Mouse (Mus musculus) cortical plate, adult 2 months (tissue): ENCODE results near the gene Arv1. TPM values are rescaled to one million over a fixed set of nuclear protein-coding genes. Genes with fewer than 3 reads are reported as not detected.

Experiments
- H3K27ac ChIP-seq: fragments of 200-500 bp; 2 replicates; pipeline ENCODE4 v1.5.1; 2012; ENCODE audit warnings: low read length, control low read depth, inconsistent platforms; ENCODE audit not compliant: insufficient read depth
- H3K4me1 ChIP-seq: fragments of 200-500 bp; 2 replicates; pipeline ENCODE4 v1.6.1; 2011; ENCODE audit warnings: low read length; ENCODE audit not compliant: control insufficient read depth, insufficient read depth
- H3K4me3 ChIP-seq: fragments of 200-500 bp; 2 replicates; pipeline ENCODE4 v1.5.1; 2011; ENCODE audit warnings: mild to moderate bottlenecking, low read length, control low read depth; ENCODE audit not compliant: insufficient read depth
- CTCF ChIP-seq: fragments of 200-500 bp; IDR thresholded peaks from 2 replicates; pipeline ENCODE4 v1.5.1; 2011; ENCODE audit warnings: mild to moderate bottlenecking, control low read depth, low read length; ENCODE audit not compliant: insufficient read depth; ENCODE audit errors: extremely low read depth
- POLR2A ChIP-seq: fragments of 200-500 bp; IDR thresholded peaks from 2 replicates; pipeline ENCODE4 v1.6.1; 2011; ENCODE audit warnings: mild to moderate bottlenecking, low read length, control low read depth; ENCODE audit not compliant: insufficient read depth; ENCODE audit errors: extremely low read depth
- polyA plus RNA-seq: library from polyadenylated mRNA; depleted of rRNA; stranded (reverse); fragments of >200 nt; gene quantifications from 2 replicates; pipeline ENCODE4 v1.2.3, GENCODE M21; 2012

Arv1 gene
- polyA plus RNA-seq, 1 experiment, result 18.5 TPM

DNA sequence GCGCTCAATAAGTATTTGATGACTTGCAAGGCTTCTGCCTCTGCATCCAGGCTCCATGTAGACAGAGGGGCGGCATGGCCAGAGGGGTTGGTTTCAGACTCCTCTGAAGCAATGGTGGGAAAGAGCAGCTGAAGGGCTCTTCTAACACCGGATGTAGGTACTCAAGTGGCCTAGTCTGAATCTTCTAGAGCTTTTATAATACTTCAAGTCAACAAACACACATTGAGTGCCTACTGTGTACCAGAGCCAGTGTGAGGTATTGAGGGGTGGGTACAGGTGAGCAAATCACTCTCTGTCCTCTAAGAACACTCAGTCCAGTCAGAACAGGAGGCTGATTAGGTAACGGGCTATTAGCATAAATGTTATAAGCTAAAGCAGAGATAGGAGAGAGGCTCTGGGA, 30.2 kb upstream of the Arv1 start:
- Histone ChIP-seq H3K4me1 (no peaks in the 10 kb centered on the region), H3K4me3 (no peak overlapping the region), H3K27ac (no peak overlapping the region)
- no peak for TF ChIP-seq POLR2A
- no peak for TF ChIP-seq CTCF

GRCm38 (mm10) chr8:124695424-124696100, 26.4 kb upstream of the Arv1 start:
- no peak overlapping the region for H3K4me3 ChIP-seq
- H3K4me1 ChIP-seq, result no peaks in the 10 kb centered on the region

DNA sequence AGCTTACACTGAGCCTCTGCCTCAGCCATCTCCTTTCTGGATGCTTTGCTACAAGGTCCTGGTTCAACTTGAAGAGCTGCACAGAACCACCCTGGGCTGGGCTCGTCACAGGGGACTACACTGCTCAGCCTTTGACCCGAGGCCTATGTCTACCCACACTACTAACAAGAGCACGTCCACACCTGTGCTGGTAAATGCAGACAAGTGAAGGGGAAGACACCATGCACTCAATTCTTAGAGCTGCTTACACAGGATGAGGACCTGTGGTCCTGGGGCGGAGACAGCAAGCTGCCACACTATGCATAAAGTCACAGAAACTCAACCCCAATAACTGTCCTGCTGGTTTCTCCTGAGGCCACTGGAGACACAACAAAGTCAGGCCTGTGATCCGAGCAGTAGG, 21.7 kb upstream of the Arv1 start:
- Histone ChIP-seq H3K4me1 (no peaks in the 10 kb centered on the region), H3K27ac (no peak overlapping the region), H3K4me3 (no peak overlapping the region)
- TF ChIP-seq CTCF (no peak), POLR2A (no peak)

More at GRCm38 (mm10) chr8:124695424-124696100, 26.4 kb upstream of the Arv1 start:
- TF ChIP-seq POLR2A (no peak), CTCF (no peak)
- H3K27ac ChIP-seq, result no peak overlapping the region

- Histone ChIP-seq H3K4me3 (no peak overlapping the region), H3K4me1 (no peaks in the 10 kb centered on the region), H3K27ac (no peak overlapping the region)
- TF ChIP-seq CTCF, result no peak
- no peak for TF ChIP-seq POLR2A
Observed at GRCm38 (mm10) chr8:124701023-124701422, 20.9 kb upstream of the Arv1 start.

DNA sequence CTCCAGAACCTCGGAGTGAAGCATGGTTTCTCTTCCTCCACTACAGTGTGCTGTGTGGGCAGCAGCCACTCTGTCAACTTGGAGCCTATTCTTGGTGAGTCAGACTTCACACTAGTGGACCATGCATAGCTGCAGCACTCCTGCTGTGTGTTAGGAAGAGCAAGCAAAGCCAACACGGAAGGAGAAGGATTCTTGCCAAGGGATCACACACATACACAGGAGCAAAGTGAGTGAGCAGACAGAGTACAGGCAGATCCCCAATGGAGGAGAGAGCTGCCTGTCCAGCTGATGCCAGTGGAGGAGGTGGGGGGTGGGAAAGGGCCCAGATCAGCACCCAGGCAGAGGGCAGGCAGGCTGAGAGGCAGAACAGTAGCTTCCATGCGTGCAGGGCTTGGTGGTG, 19.8 kb upstream of the Arv1 start:
- Histone ChIP-seq H3K4me1 (no peaks in the 10 kb centered on the region), H3K4me3 (no peak overlapping the region), H3K27ac (no peak overlapping the region)
- TF ChIP-seq CTCF (no peak), POLR2A (no peak)

GRCm38 (mm10) chr8:124703526-124703925, 18.4 kb upstream of the Arv1 start:
- Histone ChIP-seq H3K4me1 (no peaks in the 10 kb centered on the region), H3K4me3 (no peak overlapping the region), H3K27ac (no peak overlapping the region)
- TF ChIP-seq CTCF (no peak), POLR2A (no peak)

DNA sequence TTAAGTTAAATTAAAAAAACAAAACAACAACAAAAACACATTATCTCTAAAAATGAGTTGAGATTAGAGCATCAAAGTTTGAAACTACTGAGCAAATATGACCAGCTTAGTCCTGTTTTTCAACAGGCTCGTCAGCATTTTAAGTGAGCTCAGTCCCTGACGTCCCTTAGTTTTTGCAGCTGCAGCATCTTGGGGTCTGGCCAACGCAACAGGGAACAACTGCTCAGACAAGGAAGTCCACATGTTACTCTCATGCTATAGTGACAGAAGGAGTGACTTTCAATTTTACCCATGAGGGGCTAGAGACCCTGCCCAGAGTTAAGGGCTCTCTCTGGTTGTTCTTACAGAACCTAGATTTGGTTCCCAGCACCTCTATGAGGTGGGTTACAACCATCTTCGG, 17.6 kb upstream of the Arv1 start:
- TF ChIP-seq CTCF, result no peak
- TF ChIP-seq POLR2A, result no peak
- H3K4me1 ChIP-seq, result no peaks in the 10 kb centered on the region
- H3K27ac ChIP-seq, result no peak overlapping the region
- H3K4me3 ChIP-seq, result no peak overlapping the region

GRCm38 (mm10) chr8:124705823-124706222, 16.1 kb upstream of the Arv1 start:
- H3K4me1 ChIP-seq, result no peaks in the 10 kb centered on the region
- H3K4me3 ChIP-seq, result no peak overlapping the region
- no peak for TF ChIP-seq POLR2A
- no peak for TF ChIP-seq CTCF
- H3K27ac ChIP-seq, result no peak overlapping the region

DNA sequence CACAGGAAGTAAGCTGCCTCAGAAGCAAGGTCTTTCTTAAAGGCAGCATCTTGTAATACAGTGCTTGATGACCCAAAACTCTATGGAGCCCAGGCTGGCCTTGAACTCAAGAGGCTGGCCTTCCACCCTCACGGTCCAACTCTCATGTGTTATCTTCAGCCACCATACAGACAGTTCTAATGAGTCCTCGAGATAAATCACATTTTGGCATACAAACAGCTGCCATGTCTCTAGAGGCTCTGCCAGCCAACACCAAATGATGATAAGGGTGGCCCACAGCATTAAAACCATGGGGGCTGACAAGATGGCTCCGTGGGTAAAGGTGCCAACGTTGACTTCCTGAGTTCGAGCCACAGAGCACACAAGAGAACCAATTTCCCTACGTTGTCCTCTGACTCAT, 8.7 kb upstream of the Arv1 start:
- H3K4me3 ChIP-seq, result no peak overlapping the region
- H3K4me1 ChIP-seq, result no peaks in the 10 kb centered on the region
- H3K27ac ChIP-seq, result no peak overlapping the region
- TF ChIP-seq POLR2A (no peak), CTCF (no peak)

- TF ChIP-seq CTCF (no peak), POLR2A (no peak)
- no peak overlapping the region for H3K4me3 ChIP-seq
- peaks cover 3% of the 10 kb centered on the region; the same call in 1 of the 2 replicates for H3K4me1 ChIP-seq
- no peak overlapping the region for H3K27ac ChIP-seq
Observed at GRCm38 (mm10) chr8:124715736-124716135, 6.2 kb upstream of the Arv1 start.
